ENCODE assay signal across 25 mouse cellular contexts in genomic region chr4:46257061-46257795, GRCm38 (mm10).
A peak's percentile ranks its signal among the peaks of the same experiment; 100 is the strongest.
DNase-seq lines count a peak whose midpoint lies in the region; ATAC-seq and TF ChIP-seq lines count a peak whose summit lies in the region.
"Had no signal": no experiment of that assay in that cellular context is flagged by ENCODE, and none has a peak within 500 bp of the region (broad histone marks: within the 10 kb centered on the region; RNA-seq: fewer than 3 reads in every experiment).

No protein-coding gene starts in this region.

- 60% methylated on average over 12 of the region's 12 CpGs for WGBS in kidney, embryonic 14.5 days
- 58% methylated on average over 12 of the region's 12 CpGs for WGBS in liver, adult 2 months
- 59% methylated on average over 12 of the region's 12 CpGs for WGBS in liver, embryonic 11.5 days

- H3K79me2 ChIP-seq in liver, adult 2 months (ENCODE audit: control insufficient read depth, insufficient read depth, low read length): no peaks in the 10 kb centered on the region

- ATAC-seq in kidney, embryonic 14.5 days (ENCODE audit: low FRiP score, low TSS enrichment): no peak
- ATAC-seq in liver, embryonic 11.5 days (replicated peaks; ENCODE audit: low FRiP score): no peak
- ATAC-seq in megakaryocyte progenitor cell, adult 5-6 weeks (replicated peaks; ENCODE audit: poor library complexity): 0 out of 2 replicates have a peak, but pooled peaks have one; percentile 14
- ATAC-seq: forebrain, postnatal 0 days; midbrain, embryonic 13.5 days had no signal

- TF ChIP-seq POLR2A in liver, adult 2 months (IDR thresholded peaks at IDR 0.05; ENCODE audit: extremely low read depth, insufficient read depth, low read length): no peak

- no peaks in the 10 kb centered on the region for H3K4me1 ChIP-seq in kidney, embryonic 14.5 days (ENCODE audit: control insufficient read depth, insufficient read depth, low read length)
- H3K4me1 ChIP-seq in liver, adult 2 months (ENCODE audit: control insufficient read depth, insufficient read depth, low read length): no peaks in the 10 kb centered on the region
- H3K4me1 ChIP-seq in liver, embryonic 11.5 days (replicated peaks; ENCODE audit: control insufficient read depth, insufficient read depth, low read length): no peaks in the 10 kb centered on the region
- H3K4me1 ChIP-seq: embryonic facial prominence, embryonic 15.5 days; forebrain, embryonic 12.5 days; hindbrain, embryonic 12.5 days; midbrain, embryonic 13.5 days; neural tube, embryonic 13.5 days had no signal

- no peaks in the 10 kb centered on the region for H3K27me3 ChIP-seq in kidney, embryonic 14.5 days (ENCODE audit: control insufficient read depth, insufficient read depth, low read length)
- H3K27me3 ChIP-seq in liver, adult 2 months (ENCODE audit: control insufficient read depth, insufficient read depth, low read length): no peaks in the 10 kb centered on the region
- no peaks in the 10 kb centered on the region for H3K27me3 ChIP-seq in liver, embryonic 11.5 days (replicated peaks; ENCODE audit: control insufficient read depth, insufficient read depth, low read length)
- H3K27me3 ChIP-seq: embryonic facial prominence, embryonic 15.5 days; forebrain, embryonic 12.5 days; hindbrain, embryonic 12.5 days; midbrain, embryonic 13.5 days; neural tube, embryonic 13.5 days had no signal

- H3K9me3 ChIP-seq in kidney, embryonic 14.5 days (ENCODE audit: control insufficient read depth, low read length): no peaks in the 10 kb centered on the region
- no peaks in the 10 kb centered on the region for H3K9me3 ChIP-seq in liver, embryonic 11.5 days (ENCODE audit: control insufficient read depth, low read length)
- H3K9me3 ChIP-seq: embryonic facial prominence, embryonic 15.5 days; forebrain, embryonic 12.5 days; G1E; hindbrain, embryonic 12.5 days; midbrain, embryonic 13.5 days; neural tube, embryonic 13.5 days had no signal

- H3K4me2 ChIP-seq in kidney, embryonic 14.5 days (replicated peaks; ENCODE audit: low read depth, low read length): no peak overlapping the region
- H3K4me2 ChIP-seq in liver, embryonic 11.5 days: no peak overlapping the region
- H3K4me2 ChIP-seq: embryonic facial prominence, embryonic 15.5 days; forebrain, embryonic 12.5 days; hindbrain, embryonic 12.5 days; midbrain, embryonic 13.5 days; neural tube, embryonic 13.5 days had no signal

- H3K4me3 ChIP-seq in kidney, embryonic 14.5 days (ENCODE audit: low read length): no peak overlapping the region
- no peak overlapping the region for H3K4me3 ChIP-seq in liver, adult 2 months (ENCODE audit: insufficient read depth, low read depth, low read length)
- no peak overlapping the region for H3K4me3 ChIP-seq in liver, embryonic 11.5 days (ENCODE audit: low read depth, low read length)
- H3K4me3 ChIP-seq: embryonic facial prominence, embryonic 15.5 days; forebrain, embryonic 12.5 days; hindbrain, embryonic 12.5 days; midbrain, embryonic 13.5 days; neural tube, embryonic 13.5 days had no signal

- TF ChIP-seq CTCF in liver, adult 2 months (IDR thresholded peaks at IDR 0.05; ENCODE audit: low read depth, low read length): no peak

- no peaks in the 10 kb centered on the region for H3K36me3 ChIP-seq in kidney, embryonic 14.5 days (ENCODE audit: control insufficient read depth, insufficient read depth, low read length)
- H3K36me3 ChIP-seq in liver, adult 2 months (ENCODE audit: control insufficient read depth, insufficient read depth, low read length): no peaks in the 10 kb centered on the region
- no peaks in the 10 kb centered on the region for H3K36me3 ChIP-seq in liver, embryonic 11.5 days (ENCODE audit: control insufficient read depth, insufficient read depth, low read length)
- H3K36me3 ChIP-seq: embryonic facial prominence, embryonic 15.5 days; forebrain, embryonic 12.5 days; G1E; hindbrain, embryonic 12.5 days; midbrain, embryonic 13.5 days; neural tube, embryonic 13.5 days had no signal

- peak; percentile 8 for DNase-seq in adrenal gland, adult 8-10 months
- no peak for DNase-seq in adrenal gland, postnatal 10 days
- peak; percentile 10 for DNase-seq in kidney, adult 9 months
- DNase-seq in liver, adult 2 months (ENCODE audit: extremely low read depth, low read depth, low spot score): peak; percentile 3
- no peak for DNase-seq in liver, embryonic 11.5 days (ENCODE audit: low spot score)
- DNase-seq: adrenal gland, postnatal 25 days; cerebellum, adult 2 months; cerebellum, postnatal 14 days; forebrain, postnatal 0 days; kidney, adult 18-20 months; layer of hippocampus, adult 9-11 months; lung, postnatal 36 days; right cerebral cortex, postnatal 4 days; thymus, adult 18-20 months; thymus, postnatal 25 days had no signal

- H3K9ac ChIP-seq in kidney, embryonic 14.5 days (ENCODE audit: low read depth, low read length): no peak overlapping the region
- H3K9ac ChIP-seq in liver, adult 2 months (ENCODE audit: low read depth, low read length): no peak overlapping the region
- H3K9ac ChIP-seq in liver, embryonic 11.5 days (ENCODE audit: low read depth, low read length): no peak overlapping the region
- H3K9ac ChIP-seq: embryonic facial prominence, embryonic 15.5 days; forebrain, embryonic 12.5 days; forebrain, postnatal 0 days; hindbrain, embryonic 12.5 days; liver, embryonic 14.5 days; midbrain, embryonic 13.5 days; neural tube, embryonic 13.5 days had no signal

- H3K27ac ChIP-seq in kidney, embryonic 14.5 days (ENCODE audit: low read depth, low read length): no peak overlapping the region
- H3K27ac ChIP-seq in liver, adult 2 months (replicated peaks; ENCODE audit: insufficient read depth, low read depth, low read length): peak overlapping the region; percentile 12; the same call in 1 of the 2 replicates
- no peak overlapping the region for H3K27ac ChIP-seq in liver, embryonic 11.5 days (ENCODE audit: low read depth, low read length)
- H3K27ac ChIP-seq: embryonic facial prominence, embryonic 15.5 days; forebrain, embryonic 12.5 days; hindbrain, embryonic 12.5 days; liver, embryonic 14.5 days; midbrain, embryonic 13.5 days; neural tube, embryonic 13.5 days; stomach, postnatal 0 days had no signal

Comparison
In these comparisons a context has a peak if more than half of its experiments do, and no peak if none do; other contexts are left out.
1. DNase-seq: peak in adrenal gland, adult 8-10 months (single experiment), kidney, adult 9 months (single experiment) and liver, adult 2 months (single experiment); none in adrenal gland, postnatal 10 days (single experiment) and liver, embryonic 11.5 days (single experiment).